Mouse (Mus musculus): ENCODE data around the gene Gm3099. TPM values are rescaled to one million over a fixed set of nuclear protein-coding genes. Genes with fewer than 3 reads are reported as not detected.
"Not testable (repeated sequence)": the region's sequence is repeated elsewhere in the genome, so short reads cannot be mapped to it uniquely, and the experiment has no call there.

Gm3099 gene
- polyA plus RNA-seq (2017; shearing (Covaris generic)): not detected

- ATAC-seq: not testable (repeated sequence)
Observed at GRCm38 (mm10) chr14:3998094-3998493, at the start of gene Gm3099. Gene Gm3099 (plus strand): TSS chr14:3998394.

DNA sequence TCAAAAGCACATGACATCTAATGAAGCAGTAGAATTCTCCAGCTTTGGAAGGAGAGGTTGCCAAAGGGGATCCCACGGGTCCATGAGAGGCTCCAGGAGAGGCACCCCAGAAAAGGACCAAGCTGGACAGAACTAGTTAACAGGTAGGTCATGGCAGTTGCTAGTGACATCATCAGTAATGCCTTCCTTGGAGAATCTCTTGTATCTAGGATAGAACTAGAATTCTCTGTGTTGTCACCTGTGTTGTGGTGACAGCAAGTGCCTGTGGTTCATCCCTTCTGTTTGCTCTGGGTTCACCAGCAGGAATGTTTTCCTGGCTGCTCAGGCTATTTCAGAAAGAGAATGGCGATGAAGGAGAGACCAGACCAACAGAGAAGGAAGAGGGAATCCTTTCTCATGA lies 34.9 kb upstream of the Gm3099 start, which contains the start of gene Gm3095:
Gene Gm3095, plus strand, starts transcription at position 301 of the 400 bp plus-strand sequence.
- not testable (repeated sequence) for ATAC-seq

- not testable (repeated sequence) for ATAC-seq
Observed at GRCm38 (mm10) chr14:4023641-4024040, 25.4 kb downstream of the Gm3099 start, which contains the start of gene Gm5796. Gene Gm5796 (plus strand): TSS chr14:4023941.

Other genes starting within 250 kb of the Gm3099 start
- gene Gm3002, start 188.3 kb upstream of the Gm3099 start, polyA plus RNA-seq (2017; shearing (Covaris generic)): 1 to 10 TPM in 1 of 3 experiments, under 1 TPM in 2; 0.70 to 8.4 (median 0.83) TPM
- not detected for gene Gm3033, start 152.1 kb upstream of the Gm3099 start, polyA plus RNA-seq (2017; shearing (Covaris generic))
- under 1 TPM in 1 of 3 experiments, not detected in 2; 0.78 TPM for gene Gm2916, start 114.2 kb upstream of the Gm3099 start, polyA plus RNA-seq (2017; shearing (Covaris generic))
- gene Gm3029, start 66.6 kb upstream of the Gm3099 start, polyA plus RNA-seq (2017; shearing (Covaris generic)): not detected
- 1 to 10 TPM in 1 of 3 experiments, under 1 TPM in 1, not detected in 1; 0.26 to 1.4 TPM for gene Gm3095, start 34.8 kb upstream of the Gm3099 start, polyA plus RNA-seq (2017; shearing (Covaris generic))
- 1 to 10 TPM in 2 of 3 experiments, under 1 TPM in 1; 0.55 to 9.2 (median 3.6) TPM for gene Gm5796, start 25.5 kb downstream of the Gm3099 start, polyA plus RNA-seq (2017; shearing (Covaris generic))
- gene Gm3115, start 85.7 kb downstream of the Gm3099 start, polyA plus RNA-seq (2017; shearing (Covaris generic)): 1 to 10 TPM in 1 of 3 experiments, under 1 TPM in 1, not detected in 1; 0.63 to 1.4 TPM
- 1 to 10 TPM in 2 of 3 experiments, not detected in 1; 2.2 to 9.2 TPM for gene Gm8108, start 112.1 kb downstream of the Gm3099 start, polyA plus RNA-seq (2017; shearing (Covaris generic))
- not detected for gene Gm3127, start 166.6 kb downstream of the Gm3099 start, polyA plus RNA-seq (2017; shearing (Covaris generic))
- gene Gm2974, start 184.2 kb downstream of the Gm3099 start, polyA plus RNA-seq (2017; shearing (Covaris generic)): 1 to 10 TPM; 1.7 to 4.2 (median 1.9) TPM

All from inflammation-experienced regulatory T-cells, adult 6 months (primary cell).